Mouse (Mus musculus) hindbrain, embryonic 13.5 days (tissue): ENCODE results near the gene Prss57. TPM values are rescaled to one million over a fixed set of nuclear protein-coding genes. Genes with fewer than 3 reads are reported as not detected.

Source experiments
- ATAC-seq: fragments of 200-750 bp; cut with Nextera tagmentation; 2 replicates; pipeline ENCODE4 v1.8.0; 2017; ENCODE audit warnings: moderate TSS enrichment; ENCODE audit not compliant: low FRiP score
- H3K27ac ChIP-seq: fragments of 300-500 bp; sonication (generic); 2 replicates; pipeline ENCODE4 v1.5.1; 2015; ENCODE audit warnings: inconsistent platforms, mild to moderate bottlenecking, moderate library complexity
- H3K27me3 ChIP-seq: fragments of 300-500 bp; sonication (generic); 2 replicates; pipeline ENCODE4 v1.6.1; 2015; ENCODE audit warnings: mild to moderate bottlenecking, inconsistent platforms
- H3K36me3 ChIP-seq: fragments of 300-500 bp; sonication (generic); 2 replicates; pipeline ENCODE4 v1.6.1; 2015; ENCODE audit warnings: mild to moderate bottlenecking, inconsistent platforms
- H3K4me1 ChIP-seq: fragments of 300-500 bp; sonication (generic); replicated peaks from 2 replicates; pipeline ENCODE4 v1.6.1; 2015; ENCODE audit warnings: inconsistent platforms
- H3K4me2 ChIP-seq: fragments of 300-500 bp; sonication (generic); 2 replicates; pipeline ENCODE4 v1.6.1; 2015; ENCODE audit warnings: inconsistent platforms, mild to moderate bottlenecking, moderate library complexity
- H3K4me3 ChIP-seq: fragments of 300-500 bp; sonication (generic); 2 replicates; pipeline ENCODE4 v1.5.1; 2015; ENCODE audit warnings: mild to moderate bottlenecking, inconsistent platforms
- H3K9ac ChIP-seq: fragments of 300-500 bp; sonication (generic); 2 replicates; pipeline ENCODE4 v1.6.1; 2015; ENCODE audit warnings: mild to moderate bottlenecking, inconsistent platforms
- H3K9me3 ChIP-seq: fragments of 300-500 bp; sonication (generic); 2 replicates; pipeline ENCODE4 v1.6.1; 2016; ENCODE audit warnings: inconsistent platforms
- WGBS: fragments of 180-500 bp; shearing (Covaris S2); methylation state at CpG from one replicate; pipeline ENCODE4 v1.1.7; 2015; 5-methylcytosine and 5-hydroxymethylcytosine counted together
- polyA plus RNA-seq: library from polyadenylated mRNA; unstranded; fragments of >200 nt; fragmentation: Nextera tagmentation; extraction: Ambion mirVana; gene quantifications from 2 replicates; pipeline ENCODE4 v1.2.1, GENCODE M21; 2015

Gene Prss57
- polyA plus RNA-seq, 1 experiment from 2014 or later: not detected

GRCm38 (mm10) chr10:79743161-79743560, 47.6 kb downstream of the Prss57 start:
- Histone ChIP-seq H3K4me2 (no peak overlapping the region), H3K4me1 (peaks cover 13% of the 10 kb centered on the region), H3K9ac (no peak overlapping the region; the same call in 1 of the 2 replicates), H3K36me3 (peaks cover 64% of the 10 kb centered on the region), H3K27me3 (no peaks in the 10 kb centered on the region), H3K4me3 (no peak overlapping the region), H3K9me3 (peaks cover 29% of the 10 kb centered on the region), H3K27ac (no peak overlapping the region)
- 92% methylated on average over 11 of the region's 11 CpGs for WGBS
- ATAC-seq: no peak

- peaks cover 87% of the 10 kb centered on the region for H3K36me3 ChIP-seq
- H3K4me3 ChIP-seq: no peak overlapping the region
- H3K27me3 ChIP-seq: peaks cover 9% of the 10 kb centered on the region
- H3K4me2 ChIP-seq: no peak overlapping the region
- H3K4me1 ChIP-seq: peaks cover 9% of the 10 kb centered on the region
- no peak overlapping the region for H3K27ac ChIP-seq
- ATAC-seq: no peak
- H3K9me3 ChIP-seq: peaks cover 38% of the 10 kb centered on the region
- no peak overlapping the region for H3K9ac ChIP-seq
- 49% methylated on average over 11 of the region's 11 CpGs for WGBS
Measured at GRCm38 (mm10) chr10:79740863-79741262, 49.9 kb downstream of the Prss57 start.

GRCm38 (mm10) chr10:79739234-79739633, 51.5 kb downstream of the Prss57 start:
- Histone ChIP-seq H3K9ac (no peak overlapping the region), H3K4me2 (no peak overlapping the region), H3K4me3 (no peak overlapping the region), H3K27ac (no peak overlapping the region), H3K9me3 (peaks cover 38% of the 10 kb centered on the region), H3K4me1 (no peaks in the 10 kb centered on the region), H3K36me3 (peaks cover 99% of the 10 kb centered on the region), H3K27me3 (peaks cover 23% of the 10 kb centered on the region)
- no peak for ATAC-seq
- WGBS: 96% methylated on average over 28 of the region's 28 CpGs

- H3K27ac ChIP-seq: no peak overlapping the region
- H3K9me3 ChIP-seq: peaks cover 38% of the 10 kb centered on the region
- H3K27me3 ChIP-seq: peaks cover 23% of the 10 kb centered on the region
- H3K36me3 ChIP-seq: peaks cover 99% of the 10 kb centered on the region
- no peak for ATAC-seq
- H3K4me3 ChIP-seq: no peak overlapping the region
- H3K4me2 ChIP-seq: no peak overlapping the region
- 87% methylated on average over 10 of the region's 10 CpGs for WGBS
- no peak overlapping the region for H3K9ac ChIP-seq
- H3K4me1 ChIP-seq: no peaks in the 10 kb centered on the region
Measured at GRCm38 (mm10) chr10:79738259-79738658, 52.5 kb downstream of the Prss57 start.

- H3K9me3 ChIP-seq: peaks cover 38% of the 10 kb centered on the region
- H3K4me2 ChIP-seq: no peak overlapping the region
- no peak overlapping the region for H3K9ac ChIP-seq
- peaks cover 100% of the 10 kb centered on the region for H3K36me3 ChIP-seq
- WGBS: 84% methylated on average over 14 of the region's 14 CpGs
- no peak for ATAC-seq
- H3K4me1 ChIP-seq: no peaks in the 10 kb centered on the region
- peaks cover 23% of the 10 kb centered on the region for H3K27me3 ChIP-seq
- no peak overlapping the region for H3K4me3 ChIP-seq
- no peak overlapping the region for H3K27ac ChIP-seq
Measured at GRCm38 (mm10) chr10:79736706-79737105, 54.1 kb downstream of the Prss57 start.

GRCm38 (mm10) chr10:79735361-79735760, 55.4 kb downstream of the Prss57 start:
- WGBS: 31% methylated on average over 45 of the region's 52 CpGs

GRCm38 (mm10) chr10:79733847-79734246, 56.9 kb downstream of the Prss57 start:
- Histone ChIP-seq H3K27ac (no peak overlapping the region), H3K9me3 (peaks cover 16% of the 10 kb centered on the region), H3K4me2 (no peak overlapping the region), H3K27me3 (peaks cover 23% of the 10 kb centered on the region), H3K36me3 (peaks cover 80% of the 10 kb centered on the region), H3K4me1 (no peaks in the 10 kb centered on the region; the same call in 1 of the 2 replicates), H3K4me3 (no peak overlapping the region), H3K9ac (no peak overlapping the region)
- WGBS: 95% methylated on average over 15 of the region's 15 CpGs
- no peak for ATAC-seq

More at GRCm38 (mm10) chr10:79735361-79735760, 55.4 kb downstream of the Prss57 start:
- no peak overlapping the region for H3K27ac ChIP-seq
- peaks cover 95% of the 10 kb centered on the region for H3K36me3 ChIP-seq
- no peaks in the 10 kb centered on the region for H3K4me1 ChIP-seq
- H3K9me3 ChIP-seq: peaks cover 32% of the 10 kb centered on the region
- H3K27me3 ChIP-seq: peaks cover 23% of the 10 kb centered on the region
- no peak overlapping the region for H3K4me3 ChIP-seq
- no peak for ATAC-seq
- no peak overlapping the region for H3K9ac ChIP-seq
- 0 out of 2 replicates have a peak overlapping the region, but pooled peaks have one; percentile 4 for H3K4me2 ChIP-seq

- ATAC-seq: no peak
- no peak overlapping the region for H3K9ac ChIP-seq
- peaks cover 66% of the 10 kb centered on the region for H3K36me3 ChIP-seq
- no peak overlapping the region for H3K27ac ChIP-seq
- H3K4me1 ChIP-seq: no peaks in the 10 kb centered on the region; the same call in 1 of the 2 replicates
- no peak overlapping the region for H3K4me2 ChIP-seq
- H3K9me3 ChIP-seq: peaks cover 5% of the 10 kb centered on the region; the same call in 1 of the 2 replicates
- H3K27me3 ChIP-seq: peaks cover 23% of the 10 kb centered on the region
- H3K4me3 ChIP-seq: no peak overlapping the region
- 92% methylated on average over 1 of the region's 1 CpGs for WGBS
Measured at GRCm38 (mm10) chr10:79732500-79732899, 58.3 kb downstream of the Prss57 start.

Other genes starting within 250 kb of the Prss57 start
- gene Mier2, start 235.8 kb downstream of the Prss57 start, polyA plus RNA-seq: 52.4 and 57.1 TPM in 2 replicates
- gene Theg, start 203.6 kb downstream of the Prss57 start, polyA plus RNA-seq: not detected in 2 replicates
- 0.17 and 0.27 TPM in 2 replicates for gene C2cd4c, start 176.9 kb downstream of the Prss57 start, polyA plus RNA-seq
- 24.5 and 26.5 TPM in 2 replicates for gene Shc2, start 153.0 kb downstream of the Prss57 start, polyA plus RNA-seq
- not detected in 2 replicates for gene Odf3l2, start 145.2 kb downstream of the Prss57 start, polyA plus RNA-seq
- 0.87 and 0.88 TPM in 2 replicates for gene Madcam1, start 126.4 kb downstream of the Prss57 start, polyA plus RNA-seq
- 86.5 and 93.4 TPM in 2 replicates for gene Tpgs1, start 121.6 kb downstream of the Prss57 start, polyA plus RNA-seq
- gene Cdc34, start 108.8 kb downstream of the Prss57 start, polyA plus RNA-seq: 92.7 and 100 TPM in 2 replicates
- 1.1 and 1.4 TPM in 2 replicates for gene Gzmm, start 101.9 kb downstream of the Prss57 start, polyA plus RNA-seq
- 690 and 717 TPM in 2 replicates for gene Bsg, start 86.5 kb downstream of the Prss57 start, polyA plus RNA-seq
- 0.43 and 0.64 TPM in 2 replicates for gene Hcn2, start 74.3 kb downstream of the Prss57 start, polyA plus RNA-seq
- 37.1 and 42.4 TPM in 2 replicates for gene Polrmt, start 44.4 kb downstream of the Prss57 start, polyA plus RNA-seq
- gene Fgf22, start 35.9 kb downstream of the Prss57 start, polyA plus RNA-seq: 1.00 and 2.1 TPM in 2 replicates
- 87.9 and 90.7 TPM in 2 replicates for gene Rnf126, start 24.0 kb downstream of the Prss57 start, polyA plus RNA-seq
- gene Fstl3, start 13.7 kb downstream of the Prss57 start, polyA plus RNA-seq: 1.3 and 1.4 TPM in 2 replicates
- gene Palm, start 2.6 kb upstream of the Prss57 start, polyA plus RNA-seq: 240 and 252 TPM in 2 replicates
- 0.84 and 1.0 TPM in 2 replicates for gene Misp, start 30.0 kb upstream of the Prss57 start, polyA plus RNA-seq
- 84.7 and 86.0 TPM in 2 replicates for gene Ptbp1, start 63.5 kb upstream of the Prss57 start, polyA plus RNA-seq
- 13.9 and 15.6 TPM in 2 replicates for gene Prtn3, start 83.5 kb upstream of the Prss57 start, polyA plus RNA-seq
- 396 and 407 TPM in 2 replicates for gene Plppr3, start 83.7 kb upstream of the Prss57 start, polyA plus RNA-seq
- 0.34 TPM in 1 of 2 replicates, not detected in the other for gene Elane, start 95.3 kb upstream of the Prss57 start, polyA plus RNA-seq
- not detected in 2 replicates for gene Cfd, start 99.9 kb upstream of the Prss57 start, polyA plus RNA-seq
- gene Med16, start 118.0 kb upstream of the Prss57 start, polyA plus RNA-seq: 55.3 and 58.3 TPM in 2 replicates
- 20.6 and 22.0 TPM in 2 replicates for gene Gm26602, start 119.9 kb upstream of the Prss57 start, polyA plus RNA-seq
- 2.1 and 2.3 TPM in 2 replicates for gene Kiss1r, start 126.0 kb upstream of the Prss57 start, polyA plus RNA-seq
- gene R3hdm4, start 130.2 kb upstream of the Prss57 start, polyA plus RNA-seq: 243 and 256 TPM in 2 replicates
- gene Arid3a, start 136.1 kb upstream of the Prss57 start, polyA plus RNA-seq: 3.5 and 4.0 TPM in 2 replicates
- gene Wdr18, start 169.2 kb upstream of the Prss57 start, polyA plus RNA-seq: 77.4 and 77.9 TPM in 2 replicates
- gene Grin3b, start 179.8 kb upstream of the Prss57 start, polyA plus RNA-seq: 0.61 and 0.65 TPM in 2 replicates
- 16.0 and 16.3 TPM in 2 replicates for gene Tmem259, start 193.4 kb upstream of the Prss57 start, polyA plus RNA-seq
- gene Cnn2, start 197.6 kb upstream of the Prss57 start, polyA plus RNA-seq: 43.7 and 53.1 TPM in 2 replicates
- 5.2 and 6.1 TPM in 2 replicates for gene Abca7, start 205.5 kb upstream of the Prss57 start, polyA plus RNA-seq
- 2.5 and 2.8 TPM in 2 replicates for gene Arhgap45, start 225.7 kb upstream of the Prss57 start, polyA plus RNA-seq
- 150 and 154 TPM in 2 replicates for gene Polr2e, start 248.8 kb upstream of the Prss57 start, polyA plus RNA-seq